Comparison of ENCODE assay signal across 9 mouse cellular contexts in the genomic region with DNA sequence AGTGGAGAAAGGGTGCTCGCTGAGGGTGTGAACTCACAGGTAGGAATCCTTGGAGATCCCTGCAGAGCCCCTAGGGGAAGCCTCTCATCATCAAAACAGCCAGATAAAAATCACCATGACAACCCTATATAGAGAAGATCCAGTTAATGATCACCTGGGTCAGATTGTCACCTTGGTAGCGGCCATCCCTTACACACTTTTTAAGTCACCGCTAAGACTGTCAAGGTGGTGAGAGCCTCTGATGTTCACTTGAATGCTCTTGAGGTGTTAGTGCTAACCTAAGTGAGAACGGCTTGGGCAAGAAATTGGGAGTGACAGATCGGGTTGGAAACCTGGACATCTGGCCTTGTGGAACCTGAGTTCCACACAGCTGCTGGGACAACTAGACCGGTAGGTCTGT. TPM values are rescaled to one million over a fixed set of nuclear protein-coding genes. Genes with fewer than 3 reads are reported as not detected.
DNase-seq lines count a peak whose midpoint lies in the region; ATAC-seq and TF ChIP-seq lines count a peak whose summit lies in the region.
"Had no signal": no experiment of that assay in that cellular context is flagged by ENCODE, and none has a peak within 500 bp of the region (broad histone marks: within the 10 kb centered on the region; RNA-seq: fewer than 3 reads in every experiment).

A gene (plus strand): TSS at position 301 of the 400 bp plus-strand sequence.

- H3K9me3 ChIP-seq in heart, embryonic 13.5 days: no peaks in the 10 kb centered on the region
- H3K9me3 ChIP-seq in ES-E14 (ENCODE audit: control insufficient read depth, insufficient read depth, low read depth, low read length): no peaks in the 10 kb centered on the region
- no peaks in the 10 kb centered on the region for H3K9me3 ChIP-seq in hindbrain, embryonic 13.5 days
- H3K9me3 ChIP-seq in liver, postnatal 0 days (ENCODE audit: low read length): no peaks in the 10 kb centered on the region

- WGBS in heart, embryonic 13.5 days: 54% methylated on average over 6 of the region's 6 CpGs
- WGBS in hindbrain, embryonic 13.5 days: 77% methylated on average over 6 of the region's 6 CpGs
- 56% methylated on average over 6 of the region's 6 CpGs for WGBS in liver, postnatal 0 days (ENCODE audit: insufficient replicate concordance)

- intact Hi-C loops in heart, postnatal 10 days (cut with DNase I): no loop called here

- H3K4me2 ChIP-seq in heart, embryonic 13.5 days: peak within 1 kb of the TSS; percentile 73
- peak within 1 kb of the TSS; percentile 52 for H3K4me2 ChIP-seq in hindbrain, embryonic 13.5 days
- H3K4me2 ChIP-seq in liver, postnatal 0 days (ENCODE audit: low read depth, low read length): peak within 1 kb of the TSS; percentile 64

- in situ Hi-C loops in ES-E14 (cut with MboI; ENCODE audit: low sequenced_read_pairs in 2 of 2, unreplicated experiment in 2 of 2): no loop called here

- H3K27ac ChIP-seq in heart, embryonic 13.5 days (replicated peaks): no peak within 1 kb of the TSS
- H3K27ac ChIP-seq in ES-E14 (ENCODE audit: insufficient read depth, low read depth, low read length, poor library complexity, severe bottlenecking): no peak within 1 kb of the TSS
- H3K27ac ChIP-seq in hindbrain, embryonic 13.5 days: no peak within 1 kb of the TSS
- no peak within 1 kb of the TSS for H3K27ac ChIP-seq in liver, postnatal 0 days (ENCODE audit: low read depth)

- no peak for ATAC-seq in heart, embryonic 13.5 days (ENCODE audit: extremely low read depth, insufficient number of reproducible peaks, low FRiP score, low TSS enrichment)
- no peak for ATAC-seq in hindbrain, embryonic 13.5 days (ENCODE audit: low FRiP score)
- ATAC-seq in liver, postnatal 0 days: no peak
- ATAC-seq: activated CD4-positive, CD25-positive, alpha-beta regulatory T cell, adult 4 months had no signal

- TF ChIP-seq EP300 in liver, postnatal 0 days (IDR thresholded peaks at IDR 0.05; ENCODE audit: low read depth): no peak

- TF ChIP-seq CTCF in liver, postnatal 0 days (IDR thresholded peaks at IDR 0.05; ENCODE audit: low read depth): no peak

- DNase-seq in heart, postnatal 10 days: no peak
- DNase-seq in ES-E14 (ENCODE audit: low read depth, low spot score): no peak
- DNase-seq in liver, postnatal 0 days: no peak
- no peak for DNase-seq in adrenal gland, postnatal 36 days
- DNase-seq in urinary bladder, postnatal 14 days (ENCODE audit: low spot score): no peak
- DNase-seq in right cerebral cortex, adult 18-20 months: no peak

- peaks cover 13% of the 10 kb centered on the region for H3K4me1 ChIP-seq in heart, embryonic 13.5 days
- H3K4me1 ChIP-seq in ES-E14 (ENCODE audit: control insufficient read depth in 2 of 2, insufficient read depth in 2 of 2, low read length in 2 of 2, poor library complexity in 1 of 2): no peaks in the 10 kb centered on the region
- H3K4me1 ChIP-seq in hindbrain, embryonic 13.5 days (replicated peaks): peaks cover 9% of the 10 kb centered on the region
- 0 out of 2 replicates have a peak, but pooled peaks cover 3% of the 10 kb centered on the region for H3K4me1 ChIP-seq in liver, postnatal 0 days (ENCODE audit: insufficient read depth)

- peak within 1 kb of the TSS; percentile 68 for H3K9ac ChIP-seq in heart, embryonic 13.5 days
- peak within 1 kb of the TSS; percentile 20; the same call in 1 of the 2 replicates for H3K9ac ChIP-seq in ES-E14 (ENCODE audit: insufficient read depth, low read depth, low read length, poor library complexity, severe bottlenecking)
- H3K9ac ChIP-seq in hindbrain, embryonic 13.5 days: peak within 1 kb of the TSS; percentile 59
- H3K9ac ChIP-seq in liver, postnatal 0 days (replicated peaks): no peak within 1 kb of the TSS

- no peaks in the 10 kb centered on the region for H3K36me3 ChIP-seq in heart, embryonic 13.5 days
- no peaks in the 10 kb centered on the region for H3K36me3 ChIP-seq in ES-E14 (ENCODE audit: control insufficient read depth, insufficient read depth, low read length, poor library complexity, severe bottlenecking)
- H3K36me3 ChIP-seq in hindbrain, embryonic 13.5 days: no peaks in the 10 kb centered on the region
- H3K36me3 ChIP-seq in liver, postnatal 0 days (replicated peaks; ENCODE audit: insufficient read depth, low read length): no peaks in the 10 kb centered on the region

- peaks cover 50% of the 10 kb centered on the region for H3K27me3 ChIP-seq in heart, embryonic 13.5 days (replicated peaks)
- H3K27me3 ChIP-seq in hindbrain, embryonic 13.5 days: peaks cover 42% of the 10 kb centered on the region
- peaks cover 11% of the 10 kb centered on the region; the same call in 1 of the 2 replicates for H3K27me3 ChIP-seq in liver, postnatal 0 days (ENCODE audit: insufficient read depth, low read length)

- peak within 1 kb of the TSS; percentile 45 for H3K4me3 ChIP-seq in heart, embryonic 13.5 days
- peak within 1 kb of the TSS; percentile 56 to 59 for H3K4me3 ChIP-seq in ES-E14 (ENCODE audit: insufficient read depth in 1 of 2, low read depth in 1 of 2, low read length in 2 of 2, poor library complexity in 1 of 2, severe bottlenecking in 1 of 2)
- H3K4me3 ChIP-seq in hindbrain, embryonic 13.5 days: peak within 1 kb of the TSS; percentile 29
- peak within 1 kb of the TSS; percentile 15; the same call in 1 of the 2 replicates for H3K4me3 ChIP-seq in liver, postnatal 0 days (ENCODE audit: low read depth, low read length)

TF ChIP-seq in ES-E14, 5 proteins besides CTCF, POLR2A, EP300 and RAD21:
- TF ChIP-seq ZC3H11A (IDR thresholded peaks at IDR 0.05; ENCODE audit: borderline replicate concordance, low read depth, low read length): no peak
- TF ChIP-seq ZNF384 (IDR thresholded peaks at IDR 0.05; ENCODE audit: low read depth, low read length): no peak
- no peak for TF ChIP-seq MAFK (IDR thresholded peaks at IDR 0.05; ENCODE audit: insufficient read depth, low read depth, low read length)
- TF ChIP-seq CHD2 (IDR thresholded peaks at IDR 0.05; ENCODE audit: low read depth, low read length): no peak
- TF ChIP-seq HCFC1 (IDR thresholded peaks at IDR 0.05; ENCODE audit: borderline replicate concordance, insufficient read depth, low read length): no peak

RNA-seq across cellular contexts. Expression of the gene that starts here (rescaled TPM):
- polyA plus RNA-seq in heart, embryonic 13.5 days (2015; fragmentation: Nextera tagmentation; extraction: Ambion mirVana): 0.18 and 0.27 TPM in 2 replicates
- total RNA-seq in heart, postnatal 10 days (2021): 1 to 10 TPM; 1.3 to 1.6 TPM
- total RNA-seq in ES-E14 (2012; rRNA removed): 0.26 TPM in 1 of 2 replicates, not detected in the other
- 0.48 and 0.68 TPM in 2 replicates for polyA plus RNA-seq in hindbrain, embryonic 13.5 days (2015; fragmentation: Nextera tagmentation; extraction: Ambion mirVana)
- polyA plus RNA-seq in liver, postnatal 0 days (2015; fragmentation: Nextera tagmentation; extraction: Ambion mirVana): 0.07 and 0.11 TPM in 2 replicates
- under 1 TPM; 0.20 TPM for total RNA-seq in adrenal gland, postnatal 36 days (2021)
